Mouse (Mus musculus) embryonic facial prominence, embryonic 15.5 days (tissue): Measurements from ENCODE around the gene Abcg2. TPM values are rescaled to one million over a fixed set of nuclear protein-coding genes. Genes with fewer than 3 reads are reported as not detected.
"Not testable (repeated sequence)": the region's sequence is repeated elsewhere in the genome, so short reads cannot be mapped to it uniquely, and the experiment has no call there.

Experiments used
- ATAC-seq: fragments of 200-750 bp; cut with Nextera tagmentation; 2 replicates; pipeline ENCODE4 v1.8.0; 2017; ENCODE audit warnings: low read depth, moderate TSS enrichment; ENCODE audit not compliant: insufficient number of reproducible peaks, low FRiP score, low TSS enrichment
- H3K27ac ChIP-seq: fragments of 300-500 bp; sonication (generic); replicated peaks from 2 replicates; pipeline ENCODE4 v1.5.1; 2015; ENCODE audit warnings: mild to moderate bottlenecking, inconsistent platforms
- H3K27me3 ChIP-seq: fragments of 300-500 bp; sonication (generic); 2 replicates; pipeline ENCODE4 v1.6.1; 2015; ENCODE audit warnings: inconsistent platforms
- H3K36me3 ChIP-seq: fragments of 300-500 bp; sonication (generic); 2 replicates; pipeline ENCODE4 v1.6.1; 2015; ENCODE audit warnings: mild to moderate bottlenecking, inconsistent platforms
- H3K4me1 ChIP-seq: fragments of 300-500 bp; sonication (generic); 2 replicates; pipeline ENCODE4 v1.6.1; 2015; ENCODE audit warnings: inconsistent platforms
- H3K4me2 ChIP-seq: fragments of 300-500 bp; sonication (generic); replicated peaks from 2 replicates; pipeline ENCODE4 v1.6.1; 2015; ENCODE audit warnings: mild to moderate bottlenecking, inconsistent platforms
- H3K4me3 ChIP-seq: fragments of 300-500 bp; sonication (generic); replicated peaks from 2 replicates; pipeline ENCODE4 v1.5.1; 2015; ENCODE audit warnings: mild to moderate bottlenecking, inconsistent platforms
- H3K9ac ChIP-seq: fragments of 300-500 bp; sonication (generic); 2 replicates; pipeline ENCODE4 v1.6.1; 2015; ENCODE audit warnings: inconsistent platforms
- H3K9me3 ChIP-seq: fragments of 300-500 bp; sonication (generic); replicated peaks from 2 replicates; pipeline ENCODE4 v1.6.1; 2016; ENCODE audit warnings: inconsistent platforms
- WGBS: fragments of 180-500 bp; shearing (Covaris S2); methylation state at CpG from one replicate; pipeline ENCODE4 v1.1.7; 2015; 5-methylcytosine and 5-hydroxymethylcytosine counted together
- polyA plus RNA-seq: library from polyadenylated mRNA; unstranded; fragments of >200 nt; fragmentation: Nextera tagmentation; extraction: Ambion mirVana; gene quantifications from 2 replicates; pipeline ENCODE4 v1.2.1, GENCODE M21; 2015

The Abcg2 gene
- polyA plus RNA-seq, 1 experiment from 2014 or later: 56.4 TPM

DNA sequence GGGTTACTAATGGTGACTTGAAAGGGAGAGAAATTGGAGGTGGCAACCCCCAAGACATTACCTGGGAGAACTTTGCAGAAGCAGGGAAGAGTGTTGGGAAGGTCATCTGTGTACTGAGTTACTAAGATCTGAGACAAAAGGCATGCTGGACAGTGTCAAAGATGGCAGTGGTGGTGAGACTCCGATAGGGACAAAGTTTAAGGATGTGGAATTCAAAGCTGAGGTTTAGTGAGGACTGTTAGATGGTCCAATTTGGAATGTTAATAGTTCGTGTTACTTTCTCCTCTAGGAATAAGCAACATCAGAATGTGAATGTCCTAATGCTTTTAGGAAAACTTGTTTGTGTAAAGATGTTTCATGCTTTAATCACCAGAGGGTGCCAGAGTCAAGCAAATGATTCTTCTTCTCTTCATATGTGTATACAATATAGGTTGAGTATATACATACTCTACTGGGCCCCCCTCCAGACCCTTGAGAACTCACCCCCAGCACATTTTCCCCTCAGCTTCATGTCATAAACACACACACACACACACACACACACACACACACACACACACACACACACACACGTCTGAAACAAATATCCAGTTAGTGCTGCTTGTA lies 19.3 kb downstream of the Abcg2 start:
- not testable (repeated sequence) for H3K4me3 ChIP-seq, H3K9me3 ChIP-seq, H3K4me1 ChIP-seq, H3K27me3 ChIP-seq, H3K4me2 ChIP-seq, H3K9ac ChIP-seq, H3K36me3 ChIP-seq, H3K27ac ChIP-seq
- WGBS: 68% methylated on average over 3 of the region's 3 CpGs
- ATAC-seq: peak; percentile 23; the same call in 1 of the 2 replicates

DNA sequence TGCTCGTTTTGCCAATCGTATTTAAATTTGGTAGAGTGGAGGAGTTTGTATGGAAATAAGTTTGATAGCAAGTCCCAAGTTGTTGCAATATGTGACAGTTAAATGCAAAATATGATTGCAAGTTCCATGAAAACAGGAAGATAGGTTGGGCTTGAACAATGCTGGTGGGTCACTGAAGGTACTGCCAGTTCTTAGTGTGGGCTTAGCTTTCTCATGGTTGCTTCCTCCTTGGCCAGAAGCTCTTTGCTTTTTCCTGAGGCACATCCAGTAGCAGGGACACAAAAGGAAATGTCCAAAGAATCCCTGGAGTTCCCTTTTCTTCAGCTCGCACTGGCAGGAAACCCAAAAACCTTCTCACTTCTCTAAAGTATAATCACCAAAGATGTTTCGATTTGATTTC lies 22.3 kb downstream of the Abcg2 start:
- H3K27ac ChIP-seq: no peak overlapping the region
- no peak for ATAC-seq
- H3K4me1 ChIP-seq: no peaks in the 10 kb centered on the region
- no peaks in the 10 kb centered on the region for H3K36me3 ChIP-seq
- 75% methylated on average over 4 of the region's 4 CpGs for WGBS
- 0 out of 2 replicates have a peak, but pooled peaks cover 6% of the 10 kb centered on the region for H3K9me3 ChIP-seq
- H3K4me2 ChIP-seq: no peak overlapping the region
- H3K9ac ChIP-seq: no peak overlapping the region
- H3K27me3 ChIP-seq: no peaks in the 10 kb centered on the region
- no peak overlapping the region for H3K4me3 ChIP-seq

DNA sequence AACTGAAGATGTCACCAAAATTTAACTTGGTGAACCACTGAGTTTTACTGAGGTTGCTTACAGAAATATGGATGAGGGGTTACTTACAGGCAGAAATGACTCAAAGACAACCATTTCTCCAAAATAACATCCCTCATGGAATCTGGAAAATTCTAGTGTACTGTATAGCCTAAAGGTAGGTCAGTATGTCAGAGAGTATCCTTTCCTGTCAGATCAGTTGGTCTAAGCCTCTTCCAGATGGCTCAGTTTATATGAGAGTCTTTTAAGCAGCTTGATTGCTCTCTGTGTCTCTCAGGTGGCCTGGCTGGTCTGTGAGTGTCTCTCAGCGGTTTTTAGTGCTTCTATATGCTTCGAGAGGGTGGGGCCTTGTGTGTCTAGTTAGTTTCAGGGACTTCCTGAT lies 24.1 kb downstream of the Abcg2 start:
- Histone ChIP-seq H3K9me3 (0 out of 2 replicates have a peak, but pooled peaks cover 6% of the 10 kb centered on the region), H3K36me3 (no peaks in the 10 kb centered on the region), H3K4me1 (no peaks in the 10 kb centered on the region), H3K4me2 (no peak overlapping the region), H3K4me3 (no peak overlapping the region), H3K9ac (no peak overlapping the region), H3K27me3 (no peaks in the 10 kb centered on the region), H3K27ac (no peak overlapping the region)
- ATAC-seq: 0 out of 2 replicates have a peak, but pooled peaks have one; percentile 52
- WGBS: 66% methylated on average over 2 of the region's 2 CpGs

DNA sequence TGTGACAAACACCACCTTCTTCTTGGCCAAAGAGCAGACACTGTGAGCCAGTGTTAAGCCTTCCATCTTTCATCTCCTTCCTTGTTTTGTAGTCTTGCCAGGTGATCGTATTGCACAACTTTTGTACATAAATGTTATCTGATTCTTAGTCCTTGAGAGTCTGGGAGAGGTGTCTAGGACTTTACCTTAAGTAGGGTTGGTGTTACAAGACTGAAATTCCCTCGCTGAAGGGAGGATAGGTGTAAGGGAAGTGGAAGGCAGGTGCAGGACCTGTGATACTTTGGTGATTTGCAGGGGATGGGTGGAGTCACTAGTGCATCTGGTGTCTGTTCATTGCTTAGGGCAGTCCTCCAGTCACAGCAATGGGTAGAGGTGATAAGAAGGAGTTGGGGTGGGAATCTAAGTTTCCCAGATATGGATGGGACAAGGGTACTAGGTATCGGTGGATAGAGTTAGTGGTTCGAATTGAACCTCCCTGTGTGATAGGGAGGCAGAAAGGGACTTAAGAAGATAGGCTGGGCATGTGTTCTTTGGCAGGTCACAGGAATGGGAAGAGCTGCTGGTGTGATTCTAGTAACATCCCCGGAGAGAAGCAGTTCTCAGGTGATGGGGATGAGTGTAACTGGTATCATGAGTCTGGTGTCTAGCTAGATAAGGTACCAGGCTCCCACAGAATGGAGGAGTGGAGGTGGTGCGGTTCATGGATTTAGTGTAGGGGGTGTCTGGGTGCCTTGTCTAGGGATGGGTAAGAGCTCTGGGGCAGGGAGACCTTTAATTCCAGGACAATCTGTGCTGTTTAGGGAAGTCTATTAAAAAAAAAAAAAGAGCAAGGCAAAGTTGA lies 25.8 kb downstream of the Abcg2 start:
- H3K36me3 ChIP-seq: no peaks in the 10 kb centered on the region
- peak; percentile 34; the same call in 1 of the 2 replicates for ATAC-seq
- no peak overlapping the region for H3K4me3 ChIP-seq
- 82% methylated on average over 6 of the region's 6 CpGs for WGBS
- H3K4me1 ChIP-seq: no peaks in the 10 kb centered on the region
- H3K9ac ChIP-seq: no peak overlapping the region
- no peaks in the 10 kb centered on the region for H3K27me3 ChIP-seq
- H3K9me3 ChIP-seq: 0 out of 2 replicates have a peak, but pooled peaks cover 6% of the 10 kb centered on the region
- no peak overlapping the region for H3K27ac ChIP-seq
- no peak overlapping the region for H3K4me2 ChIP-seq

DNA sequence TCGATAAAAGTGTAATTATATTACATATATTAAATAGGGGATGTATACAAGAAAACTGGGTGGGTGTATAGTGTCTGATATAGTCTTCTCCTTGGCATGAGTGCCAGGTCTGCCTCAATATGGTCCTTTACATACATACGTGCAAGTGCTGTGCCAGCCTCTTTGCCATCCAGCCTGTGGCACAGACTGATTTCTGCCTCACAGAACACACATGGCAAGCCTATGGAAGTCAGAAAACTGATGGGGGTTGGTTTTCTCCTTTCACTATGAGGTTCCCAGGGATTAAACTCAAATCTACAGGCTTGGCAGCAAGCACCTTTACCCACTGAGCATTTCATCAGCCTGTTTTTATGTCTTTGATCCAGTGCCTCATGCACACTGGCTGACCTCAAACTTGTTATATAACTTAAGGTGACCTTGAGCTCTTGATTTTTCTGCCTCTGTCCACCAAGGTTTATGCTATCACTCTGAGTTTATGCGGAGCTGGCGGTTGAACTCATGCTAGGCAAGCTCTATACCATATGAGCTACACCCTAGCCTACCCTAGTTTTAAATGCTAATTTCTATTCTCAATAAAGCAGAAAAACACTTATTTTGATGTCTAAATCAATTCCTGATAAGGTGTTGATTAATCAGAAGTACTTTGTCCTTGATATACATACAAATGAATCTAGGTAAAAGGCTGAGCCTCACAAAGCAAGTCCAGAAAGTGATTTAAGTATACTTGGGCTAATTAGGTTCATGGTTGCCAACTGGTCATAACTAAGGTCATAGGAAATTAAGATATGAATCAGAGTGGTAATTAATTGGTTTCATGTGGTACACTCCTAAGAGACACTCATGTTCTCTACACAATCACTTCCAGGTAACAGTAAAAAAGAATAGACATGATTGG lies 26.7 kb downstream of the Abcg2 start:
- Histone ChIP-seq H3K27me3 (no peaks in the 10 kb centered on the region), H3K4me1 (no peaks in the 10 kb centered on the region), H3K27ac (no peak overlapping the region), H3K4me2 (no peak overlapping the region), H3K36me3 (no peaks in the 10 kb centered on the region), H3K9me3 (0 out of 2 replicates have a peak, but pooled peaks cover 6% of the 10 kb centered on the region), H3K9ac (no peak overlapping the region), H3K4me3 (no peak overlapping the region)
- peak; percentile 88 for ATAC-seq
- WGBS: 70% methylated on average over 4 of the region's 4 CpGs

DNA sequence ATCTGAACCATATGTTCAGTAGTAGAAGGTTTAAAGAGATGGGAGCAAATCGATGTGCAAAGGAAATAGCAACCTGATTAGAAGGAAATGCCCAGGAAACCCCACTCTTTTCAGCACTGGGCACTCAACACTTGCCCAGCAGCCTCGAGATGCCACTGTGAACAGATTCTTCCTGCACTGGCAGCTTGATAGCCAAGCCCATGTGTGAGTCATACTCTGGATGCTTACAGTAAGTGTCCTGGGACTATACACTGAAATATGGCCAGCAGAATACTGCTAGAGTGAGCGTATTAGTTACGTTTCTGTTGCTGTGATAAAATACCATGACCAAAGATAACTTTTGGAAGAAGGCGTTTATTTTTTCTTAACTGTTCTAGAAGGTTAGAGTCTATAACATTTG lies 39.8 kb downstream of the Abcg2 start:
- no peak overlapping the region for H3K4me2 ChIP-seq
- H3K4me3 ChIP-seq: no peak overlapping the region
- no peaks in the 10 kb centered on the region for H3K9me3 ChIP-seq
- H3K27ac ChIP-seq: no peak overlapping the region
- WGBS: 70% methylated on average over 5 of the region's 5 CpGs
- no peaks in the 10 kb centered on the region for H3K27me3 ChIP-seq
- H3K4me1 ChIP-seq: no peaks in the 10 kb centered on the region
- no peak for ATAC-seq
- H3K36me3 ChIP-seq: no peaks in the 10 kb centered on the region
- no peak overlapping the region for H3K9ac ChIP-seq

DNA sequence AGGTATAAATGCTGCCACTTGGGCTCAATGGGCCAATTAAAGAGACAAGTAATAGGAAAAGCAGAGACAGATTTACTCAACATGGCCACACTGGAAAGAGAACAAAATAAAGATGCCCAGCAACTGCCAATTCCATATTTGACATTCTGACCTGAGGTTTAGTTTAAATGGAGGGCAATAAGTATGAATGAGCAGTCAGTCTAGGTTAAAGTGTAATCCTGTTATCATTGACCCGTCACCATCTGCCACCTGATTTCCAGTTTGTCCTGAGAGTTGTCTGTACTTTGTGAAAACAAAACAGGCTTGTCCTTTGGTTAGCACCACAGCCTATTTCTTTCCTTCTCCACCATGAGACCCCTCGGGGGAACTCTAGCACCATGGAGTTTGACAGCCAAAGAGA lies 44.9 kb downstream of the Abcg2 start:
- no peak for ATAC-seq
- WGBS: 80% methylated on average over 2 of the region's 2 CpGs

DNA sequence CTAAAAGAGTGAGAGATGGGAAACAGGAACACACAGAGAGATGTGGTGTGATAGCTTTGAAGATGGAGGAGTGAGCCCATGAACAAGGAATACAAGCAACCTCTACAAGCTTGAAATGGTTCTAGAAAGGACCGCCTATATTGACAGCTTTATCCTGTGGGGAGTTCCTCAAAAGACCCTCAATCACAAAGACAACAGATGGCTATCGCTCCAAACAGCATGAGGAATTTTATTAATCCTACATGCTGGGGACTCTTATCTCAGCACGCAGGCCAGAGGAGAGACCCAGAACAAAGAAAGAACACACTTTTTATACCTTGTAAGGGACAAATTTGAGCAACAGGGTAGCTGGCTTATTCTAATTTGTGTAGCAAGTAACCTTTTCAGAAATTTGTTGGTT lies 48.1 kb downstream of the Abcg2 start:
- Histone ChIP-seq H3K4me2 (no peak overlapping the region), H3K36me3 (no peaks in the 10 kb centered on the region), H3K27ac (no peak overlapping the region), H3K27me3 (no peaks in the 10 kb centered on the region), H3K4me1 (no peaks in the 10 kb centered on the region), H3K9me3 (no peaks in the 10 kb centered on the region), H3K9ac (no peak overlapping the region), H3K4me3 (no peak overlapping the region)
- no peak for ATAC-seq
- WGBS: 85% methylated on average over 3 of the region's 3 CpGs

More for the DNA sequence above, 44.9 kb downstream of the Abcg2 start:
- Histone ChIP-seq H3K4me2 (no peak overlapping the region), H3K27me3 (no peaks in the 10 kb centered on the region), H3K36me3 (no peaks in the 10 kb centered on the region), H3K27ac (no peak overlapping the region), H3K9me3 (no peaks in the 10 kb centered on the region), H3K9ac (no peak overlapping the region), H3K4me3 (no peak overlapping the region), H3K4me1 (no peaks in the 10 kb centered on the region)

DNA sequence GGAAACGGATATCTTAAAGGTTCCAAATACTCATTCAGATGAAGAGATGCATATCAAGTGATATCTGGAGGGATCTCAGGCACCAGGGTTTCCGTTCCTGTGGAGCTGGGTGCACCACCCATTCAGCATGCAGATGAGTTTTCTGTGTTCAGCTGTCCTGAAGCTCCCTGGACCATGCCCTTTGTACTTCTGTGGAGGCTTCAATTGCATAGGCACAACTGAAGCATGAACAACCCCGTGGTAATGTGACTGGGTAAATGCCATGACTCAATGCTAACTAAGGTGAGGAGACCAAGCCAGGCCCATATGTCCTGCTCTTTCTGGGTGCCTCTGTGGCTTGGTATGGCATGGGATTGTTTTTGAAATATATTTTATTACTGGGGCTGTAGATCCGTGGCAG lies 49.4 kb downstream of the Abcg2 start:
- Histone ChIP-seq H3K4me2 (no peak overlapping the region), H3K27me3 (no peaks in the 10 kb centered on the region), H3K9me3 (no peaks in the 10 kb centered on the region), H3K36me3 (no peaks in the 10 kb centered on the region), H3K27ac (no peak overlapping the region), H3K4me3 (no peak overlapping the region), H3K4me1 (no peaks in the 10 kb centered on the region), H3K9ac (no peak overlapping the region)
- 79% methylated on average over 4 of the region's 4 CpGs for WGBS
- no peak for ATAC-seq

DNA sequence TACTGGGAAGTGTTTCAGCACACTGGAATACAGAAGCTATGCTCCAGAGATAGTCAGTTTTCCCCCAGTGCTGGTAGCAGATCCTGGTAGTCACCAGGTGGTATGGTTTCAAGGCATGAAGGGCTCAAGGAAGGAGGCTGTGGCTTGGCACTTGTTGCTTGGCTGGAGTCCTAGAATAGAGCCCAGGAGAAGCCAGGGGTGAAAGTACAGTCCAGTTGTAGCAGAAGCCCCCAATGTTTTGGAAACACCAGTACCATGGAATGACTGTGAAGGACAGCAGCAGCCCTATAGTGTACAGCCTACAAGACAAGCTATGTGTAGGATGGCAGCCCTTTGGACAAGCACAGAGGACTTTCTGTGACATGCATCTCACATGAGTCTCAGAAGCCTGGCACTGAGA lies 54.2 kb downstream of the Abcg2 start:
- no peak overlapping the region for H3K4me3 ChIP-seq
- no peak for ATAC-seq
- no peaks in the 10 kb centered on the region for H3K27me3 ChIP-seq
- no peaks in the 10 kb centered on the region for H3K9me3 ChIP-seq
- H3K27ac ChIP-seq: no peak overlapping the region
- no peak overlapping the region for H3K9ac ChIP-seq
- no peaks in the 10 kb centered on the region for H3K36me3 ChIP-seq
- no peak overlapping the region for H3K4me2 ChIP-seq
- peaks cover 3% of the 10 kb centered on the region; the same call in 1 of the 2 replicates for H3K4me1 ChIP-seq

DNA sequence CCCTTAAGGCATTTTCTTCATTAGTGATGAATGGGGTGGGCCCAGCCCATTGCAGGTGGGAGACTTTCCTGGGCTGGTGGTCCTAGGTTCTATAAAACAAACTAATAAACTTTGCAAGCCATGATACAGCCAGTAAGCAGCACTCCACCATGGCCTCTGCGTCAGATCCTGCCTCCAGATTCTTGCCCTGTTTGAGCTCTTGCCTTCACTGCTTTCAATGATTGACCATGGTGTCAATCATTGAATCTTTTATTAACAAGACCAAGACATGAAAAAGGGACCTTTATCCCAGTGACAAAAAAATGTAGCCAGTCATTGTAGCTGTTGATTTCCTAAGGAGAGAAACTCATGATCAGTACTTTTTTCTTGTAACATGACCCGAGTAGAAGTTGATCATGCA lies 55.1 kb downstream of the Abcg2 start:
- Histone ChIP-seq H3K36me3 (no peaks in the 10 kb centered on the region), H3K4me2 (no peak overlapping the region), H3K4me3 (no peak overlapping the region), H3K9ac (no peak overlapping the region), H3K9me3 (no peaks in the 10 kb centered on the region), H3K4me1 (peaks cover 3% of the 10 kb centered on the region; the same call in 1 of the 2 replicates), H3K27me3 (no peaks in the 10 kb centered on the region), H3K27ac (no peak overlapping the region)
- no peak for ATAC-seq
- WGBS: 84% methylated on average over 2 of the region's 2 CpGs
